Mouse (Mus musculus) bone marrow macrophage, adult 2 months (primary cell): ENCODE measurements around the gene Ext2.

Source experiments
- CTCF ChIP-seq: IDR thresholded peaks from 2 replicates; pipeline ENCODE4 v1.5.1; 2012; ENCODE audit warnings: low read depth, mild to moderate bottlenecking, low read length, moderate library complexity
- POLR2A ChIP-seq: IDR thresholded peaks from 2 replicates; pipeline ENCODE4 v1.6.1; 2012; ENCODE audit warnings: mild to moderate bottlenecking, low read depth, low read length, borderline replicate concordance

DNA sequence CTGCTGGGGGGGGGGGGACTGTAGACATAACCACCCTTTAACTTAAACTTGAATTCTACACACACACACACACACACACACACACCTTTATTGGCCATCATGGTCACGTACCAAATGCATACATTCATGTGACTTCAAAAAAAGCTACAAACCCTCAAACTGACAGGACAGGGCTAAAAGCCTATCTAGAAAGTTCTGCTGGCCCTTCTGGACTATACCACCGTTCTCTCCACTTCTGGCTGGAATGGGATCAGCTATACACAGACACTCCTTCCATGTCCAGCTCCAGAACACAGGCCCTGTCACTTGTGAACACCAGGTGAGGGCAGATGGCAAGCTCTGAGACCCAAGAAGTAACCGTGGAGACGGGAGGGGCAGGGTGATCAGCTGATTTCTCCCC lies 178.1 kb downstream of the Ext2 start:
- TF ChIP-seq POLR2A (no peak), CTCF (no peak)
